12 mouse cellular contexts compared by ENCODE assay signal in genomic region chr9:66091327-66092231, GRCm38 (mm10). TPM values are rescaled to one million over a fixed set of nuclear protein-coding genes. Genes with fewer than 3 reads are reported as not detected.
DNase-seq lines count a peak whose midpoint lies in the region; ATAC-seq and TF ChIP-seq lines count a peak whose summit lies in the region.
"Had no signal": no experiment of that assay in that cellular context is flagged by ENCODE, and none has a peak within 500 bp of the region (broad histone marks: within the 10 kb centered on the region; RNA-seq: fewer than 3 reads in every experiment).

No protein-coding gene starts in this region.

- no peak overlapping the region for H3K9ac ChIP-seq in hindbrain, embryonic 14.5 days
- H3K9ac ChIP-seq in lung, embryonic 14.5 days, result no peak overlapping the region

- H3K27ac ChIP-seq in hindbrain, embryonic 10.5 days, result 0 out of 2 replicates have a peak overlapping the region, but pooled peaks have one; percentile 10
- no peak overlapping the region for H3K27ac ChIP-seq in hindbrain, embryonic 14.5 days
- 0 out of 2 replicates have a peak overlapping the region, but pooled peaks have one; percentile 15 for H3K27ac ChIP-seq in embryonic facial prominence, embryonic 10.5 days (replicated peaks)
- peak overlapping the region; percentile 74 for H3K27ac ChIP-seq in lung, embryonic 14.5 days (ENCODE audit: low read depth)

- TF ChIP-seq CTCF in lung, embryonic 14.5 days (IDR thresholded peaks at IDR 0.05; ENCODE audit: low read depth), result no peak

- no peak for ATAC-seq in hindbrain, embryonic 14.5 days (ENCODE audit: low FRiP score)
- peak; percentile 26 for ATAC-seq in CD4-positive, CD25-positive, alpha-beta regulatory T cell, adult 4 months
- ATAC-seq in lung, embryonic 14.5 days (ENCODE audit: insufficient read depth), result peak; percentile 60; the same call in 1 of the 2 replicates
- ATAC-seq: forebrain, embryonic 16.5 days had no signal

- H3K4me2 ChIP-seq in hindbrain, embryonic 14.5 days (replicated peaks), result no peak overlapping the region
- no peak overlapping the region for H3K4me2 ChIP-seq in lung, embryonic 14.5 days
- H3K4me2 ChIP-seq: heart, embryonic 11.5 days; liver, embryonic 11.5 days had no signal

- peaks cover 20% of the 10 kb centered on the region for H3K4me1 ChIP-seq in hindbrain, embryonic 10.5 days (replicated peaks)
- no peaks in the 10 kb centered on the region for H3K4me1 ChIP-seq in hindbrain, embryonic 14.5 days (replicated peaks; ENCODE audit: control insufficient read depth, insufficient read depth, low read length)
- peaks cover 31% of the 10 kb centered on the region for H3K4me1 ChIP-seq in embryonic facial prominence, embryonic 10.5 days
- H3K4me1 ChIP-seq in lung, embryonic 14.5 days (ENCODE audit: insufficient read depth), result no peaks in the 10 kb centered on the region

- H3K27me3 ChIP-seq in hindbrain, embryonic 10.5 days (ENCODE audit: insufficient read depth, poor library complexity, severe bottlenecking), result no peaks in the 10 kb centered on the region
- H3K27me3 ChIP-seq in hindbrain, embryonic 14.5 days (ENCODE audit: control insufficient read depth, insufficient read depth, low read length), result no peaks in the 10 kb centered on the region
- no peaks in the 10 kb centered on the region for H3K27me3 ChIP-seq in embryonic facial prominence, embryonic 10.5 days (replicated peaks; ENCODE audit: low read depth, poor library complexity, severe bottlenecking)
- H3K27me3 ChIP-seq in lung, embryonic 14.5 days (ENCODE audit: insufficient read depth, low read length), result no peaks in the 10 kb centered on the region

- no peak for DNase-seq in hindbrain, embryonic 10.5 days (ENCODE audit: low spot score)
- DNase-seq in hindbrain, embryonic 14.5 days (ENCODE audit: low spot score), result no peak
- no peak for DNase-seq in embryonic facial prominence, embryonic 10.5 days (ENCODE audit: low spot score)
- peak; percentile 68 for DNase-seq in lung, embryonic 14.5 days
- DNase-seq in c-Kit-positive CD71-positive TER-119-positive erythroid progenitor cells, embryonic 14.5 days (ENCODE audit: low spot score), result no peak
- no peak for DNase-seq in urinary bladder, adult 18-20 months (ENCODE audit: low spot score in 2 of 2)
- no peak for DNase-seq in right cerebral cortex, postnatal 36 days (ENCODE audit: low spot score in 2 of 2)
- DNase-seq: thymus, postnatal 36 days had no signal

- H3K4me3 ChIP-seq in hindbrain, embryonic 10.5 days, result no peak overlapping the region
- H3K4me3 ChIP-seq in hindbrain, embryonic 14.5 days (replicated peaks; ENCODE audit: low read length), result no peak overlapping the region
- no peak overlapping the region for H3K4me3 ChIP-seq in embryonic facial prominence, embryonic 10.5 days
- no peak overlapping the region for H3K4me3 ChIP-seq in lung, embryonic 14.5 days (ENCODE audit: low read depth, low read length)

- 85% methylated on average over 6 of the region's 6 CpGs for WGBS in hindbrain, embryonic 10.5 days
- WGBS in hindbrain, embryonic 14.5 days, result 82% methylated on average over 6 of the region's 6 CpGs
- 74% methylated on average over 6 of the region's 6 CpGs for WGBS in embryonic facial prominence, embryonic 10.5 days
- WGBS in lung, embryonic 14.5 days, result 34% methylated on average over 6 of the region's 6 CpGs

- H3K36me3 ChIP-seq in hindbrain, embryonic 10.5 days, result peaks cover 100% of the 10 kb centered on the region
- peaks cover 100% of the 10 kb centered on the region for H3K36me3 ChIP-seq in hindbrain, embryonic 14.5 days (replicated peaks; ENCODE audit: control insufficient read depth, insufficient read depth)
- peaks cover 99% of the 10 kb centered on the region for H3K36me3 ChIP-seq in embryonic facial prominence, embryonic 10.5 days (replicated peaks)
- peaks cover 95% of the 10 kb centered on the region for H3K36me3 ChIP-seq in lung, embryonic 14.5 days (ENCODE audit: insufficient read depth)

- H3K9me3 ChIP-seq in hindbrain, embryonic 10.5 days, result no peaks in the 10 kb centered on the region
- H3K9me3 ChIP-seq in hindbrain, embryonic 14.5 days (ENCODE audit: control insufficient read depth, low read length), result no peaks in the 10 kb centered on the region
- H3K9me3 ChIP-seq in embryonic facial prominence, embryonic 10.5 days, result no peaks in the 10 kb centered on the region
- H3K9me3 ChIP-seq in lung, embryonic 14.5 days (ENCODE audit: low read depth, low read length), result no peaks in the 10 kb centered on the region

RNA-seq across cellular contexts. Expression of gene Snx22, which starts 22.1 kb away (rescaled TPM):
- polyA plus RNA-seq in hindbrain, embryonic 10.5 days (2016; fragmentation: Nextera tagmentation; extraction: Ambion mirVana), result 3.5 and 4.6 TPM in 2 replicates
- polyA plus RNA-seq in hindbrain, embryonic 14.5 days (2014; fragmentation: Nextera tagmentation; extraction: Ambion mirVana), result 9.0 TPM in 2 replicates
- 1 to 10 TPM; 1.5 to 2.6 TPM for polyA plus RNA-seq in CD4-positive, CD25-positive, alpha-beta regulatory T cell, adult 4 months (2017; shearing (Covaris generic))
- 3.6 and 3.7 TPM in 2 replicates for polyA plus RNA-seq in embryonic facial prominence, embryonic 10.5 days (2016; fragmentation: Nextera tagmentation; extraction: Ambion mirVana)
- polyA plus RNA-seq in lung, embryonic 14.5 days (2014; fragmentation: Nextera tagmentation; extraction: Ambion mirVana), result 11.0 and 11.1 TPM in 2 replicates

RNA-seq across cellular contexts. Expression of gene Ppib, which starts 31.6 kb away (rescaled TPM):
- 498 and 516 TPM in 2 replicates for polyA plus RNA-seq in hindbrain, embryonic 10.5 days (2016; fragmentation: Nextera tagmentation; extraction: Ambion mirVana)
- polyA plus RNA-seq in hindbrain, embryonic 14.5 days (2014; fragmentation: Nextera tagmentation; extraction: Ambion mirVana), result 364 and 387 TPM in 2 replicates
- 100 to 1,000 TPM; 439 to 492 TPM for polyA plus RNA-seq in CD4-positive, CD25-positive, alpha-beta regulatory T cell, adult 4 months (2017; shearing (Covaris generic))
- 471 and 486 TPM in 2 replicates for polyA plus RNA-seq in embryonic facial prominence, embryonic 10.5 days (2016; fragmentation: Nextera tagmentation; extraction: Ambion mirVana)
- polyA plus RNA-seq in lung, embryonic 14.5 days (2014; fragmentation: Nextera tagmentation; extraction: Ambion mirVana), result 654 and 655 TPM in 2 replicates

RNA-seq across cellular contexts. Expression of gene Snx1, which starts 34.8 kb away (rescaled TPM):
- polyA plus RNA-seq in hindbrain, embryonic 10.5 days (2016; fragmentation: Nextera tagmentation; extraction: Ambion mirVana), result 128 and 136 TPM in 2 replicates
- 75.9 and 77.0 TPM in 2 replicates for polyA plus RNA-seq in hindbrain, embryonic 14.5 days (2014; fragmentation: Nextera tagmentation; extraction: Ambion mirVana)
- polyA plus RNA-seq in CD4-positive, CD25-positive, alpha-beta regulatory T cell, adult 4 months (2017; shearing (Covaris generic)), result 10 to 100 TPM; 94.0 to 96.9 TPM
- 124 and 129 TPM in 2 replicates for polyA plus RNA-seq in embryonic facial prominence, embryonic 10.5 days (2016; fragmentation: Nextera tagmentation; extraction: Ambion mirVana)
- 116 TPM in 2 replicates for polyA plus RNA-seq in lung, embryonic 14.5 days (2014; fragmentation: Nextera tagmentation; extraction: Ambion mirVana)

RNA-seq across cellular contexts. Expression of gene Ciao2a, which starts 34.8 kb away (rescaled TPM):
- polyA plus RNA-seq in hindbrain, embryonic 10.5 days (2016; fragmentation: Nextera tagmentation; extraction: Ambion mirVana), result 138 and 149 TPM in 2 replicates
- polyA plus RNA-seq in hindbrain, embryonic 14.5 days (2014; fragmentation: Nextera tagmentation; extraction: Ambion mirVana), result 65.8 and 72.2 TPM in 2 replicates
- polyA plus RNA-seq in CD4-positive, CD25-positive, alpha-beta regulatory T cell, adult 4 months (2017; shearing (Covaris generic)), result 100 to 1,000 TPM; 142 to 150 TPM
- 159 and 162 TPM in 2 replicates for polyA plus RNA-seq in embryonic facial prominence, embryonic 10.5 days (2016; fragmentation: Nextera tagmentation; extraction: Ambion mirVana)
- 145 and 151 TPM in 2 replicates for polyA plus RNA-seq in lung, embryonic 14.5 days (2014; fragmentation: Nextera tagmentation; extraction: Ambion mirVana)
